Mouse (Mus musculus): Measurements from ENCODE around the gene Plekha7. TPM values are rescaled to one million over a fixed set of nuclear protein-coding genes. Genes with fewer than 3 reads are reported as not detected.
A peak's percentile ranks its signal among the peaks of the same experiment; 100 is the strongest.

Plekha7 gene
- total RNA-seq, 2 experiments from 2014 or later: 20.5 to 25.9 TPM

- DNase-seq (ENCODE audit: low spot score in 2 of 2): no peak
Observed at GRCm38 (mm10) chr7:116191138-116191537, 117.0 kb downstream of the Plekha7 start.

GRCm38 (mm10) chr7:116189708-116190107 lies 118.5 kb downstream of the Plekha7 start:
- no peak for DNase-seq (ENCODE audit: low spot score in 2 of 2)

GRCm38 (mm10) chr7:116188391-116188790 lies 119.8 kb downstream of the Plekha7 start:
- no peak for DNase-seq (ENCODE audit: low spot score in 2 of 2)

- DNase-seq (ENCODE audit: low spot score in 2 of 2): no peak
Observed at GRCm38 (mm10) chr7:116187521-116187920, 120.7 kb downstream of the Plekha7 start.

- DNase-seq (ENCODE audit: low spot score in 2 of 2): no peak
Observed at GRCm38 (mm10) chr7:116186847-116187246, 121.3 kb downstream of the Plekha7 start.

- no peak for DNase-seq (ENCODE audit: low spot score in 2 of 2)
Observed at GRCm38 (mm10) chr7:116186156-116186555, 122.0 kb downstream of the Plekha7 start.

- no peak for DNase-seq (ENCODE audit: low spot score in 2 of 2)
Observed at GRCm38 (mm10) chr7:116184358-116185057, 123.7 kb downstream of the Plekha7 start.

GRCm38 (mm10) chr7:116182451-116182850 lies 125.7 kb downstream of the Plekha7 start:
- DNase-seq (ENCODE audit: low spot score in 2 of 2): no peak

- no peak for DNase-seq (ENCODE audit: low spot score in 2 of 2)
Observed at GRCm38 (mm10) chr7:116181444-116181946, 126.7 kb downstream of the Plekha7 start.

GRCm38 (mm10) chr7:116178916-116179315 lies 129.3 kb downstream of the Plekha7 start:
- no peak for DNase-seq (ENCODE audit: low spot score in 2 of 2)

- no peak for DNase-seq (ENCODE audit: low spot score in 2 of 2)
Observed at GRCm38 (mm10) chr7:116172774-116173173, 135.4 kb downstream of the Plekha7 start.

GRCm38 (mm10) chr7:116169426-116169825 lies 138.8 kb downstream of the Plekha7 start:
- DNase-seq (ENCODE audit: low spot score in 2 of 2): no peak

- DNase-seq (ENCODE audit: low spot score in 2 of 2): no peak
Observed at GRCm38 (mm10) chr7:116168224-116168623, 140.0 kb downstream of the Plekha7 start.

- no peak for DNase-seq (ENCODE audit: low spot score in 2 of 2)
Observed at GRCm38 (mm10) chr7:116164232-116164631, 143.9 kb downstream of the Plekha7 start.

- DNase-seq (ENCODE audit: low spot score in 2 of 2): peak; percentile 46 to 67
Observed at GRCm38 (mm10) chr7:116161544-116161943, 146.6 kb downstream of the Plekha7 start.

- DNase-seq (ENCODE audit: low spot score in 2 of 2): no peak
Observed at GRCm38 (mm10) chr7:116156894-116157143, 151.4 kb downstream of the Plekha7 start.

- DNase-seq (ENCODE audit: low spot score in 2 of 2): no peak
Observed at GRCm38 (mm10) chr7:116156072-116156893, 151.9 kb downstream of the Plekha7 start.

GRCm38 (mm10) chr7:116153781-116154368 lies 154.3 kb downstream of the Plekha7 start:
- DNase-seq (ENCODE audit: low spot score in 2 of 2): no peak

GRCm38 (mm10) chr7:116149568-116149967 lies 158.6 kb downstream of the Plekha7 start:
- no peak for DNase-seq (ENCODE audit: low spot score in 2 of 2)

GRCm38 (mm10) chr7:116147114-116147513 lies 161.1 kb downstream of the Plekha7 start:
- DNase-seq (ENCODE audit: low spot score in 2 of 2): no peak

- DNase-seq (ENCODE audit: low spot score in 2 of 2): no peak
Observed at GRCm38 (mm10) chr7:116145030-116145429, 163.1 kb downstream of the Plekha7 start.

GRCm38 (mm10) chr7:116137671-116138070 lies 170.5 kb downstream of the Plekha7 start:
- no peak for DNase-seq (ENCODE audit: low spot score in 2 of 2)
